Mouse (Mus musculus): ENCODE data around the gene Gstcd. TPM values are rescaled to one million over a fixed set of nuclear protein-coding genes. Genes with fewer than 3 reads are reported as not detected.

Gstcd gene
- polyA plus RNA-seq, 1 experiment from 2014 or later, result 3.4 TPM

- no peak overlapping the region for H3K27ac ChIP-seq (replicated peaks)
- ATAC-seq (ENCODE audit: extremely low read depth, insufficient number of reproducible peaks, low FRiP score, low TSS enrichment), result no peak
These were observed 151.4 kb downstream of the Gstcd start for GRCm38 (mm10) chr3:132940181-132940990.

GRCm38 (mm10) chr3:132939006-132939405, 152.8 kb downstream of the Gstcd start:
- H3K27me3 ChIP-seq (replicated peaks), result no peaks in the 10 kb centered on the region
- H3K9ac ChIP-seq, result no peak overlapping the region
- no peaks in the 10 kb centered on the region for H3K9me3 ChIP-seq
- 81% methylated on average over 8 of the region's 8 CpGs for WGBS
- no peak overlapping the region for H3K27ac ChIP-seq (replicated peaks)
- 0 out of 2 replicates have a peak, but pooled peaks cover 6% of the 10 kb centered on the region for H3K4me1 ChIP-seq
- no peak overlapping the region for H3K4me2 ChIP-seq
- H3K36me3 ChIP-seq, result no peaks in the 10 kb centered on the region
- ATAC-seq (ENCODE audit: extremely low read depth, insufficient number of reproducible peaks, low FRiP score, low TSS enrichment), result no peak
- no peak overlapping the region for H3K4me3 ChIP-seq

More at GRCm38 (mm10) chr3:132940181-132940990, 151.4 kb downstream of the Gstcd start:
- Histone ChIP-seq H3K36me3 (no peaks in the 10 kb centered on the region), H3K4me3 (no peak overlapping the region), H3K4me2 (no peak overlapping the region), H3K27me3 (replicated peaks) (no peaks in the 10 kb centered on the region), H3K4me1 (peaks cover 19% of the 10 kb centered on the region), H3K9ac (no peak overlapping the region), H3K9me3 (no peaks in the 10 kb centered on the region)
- 71% methylated on average over 10 of the region's 10 CpGs for WGBS

DNA sequence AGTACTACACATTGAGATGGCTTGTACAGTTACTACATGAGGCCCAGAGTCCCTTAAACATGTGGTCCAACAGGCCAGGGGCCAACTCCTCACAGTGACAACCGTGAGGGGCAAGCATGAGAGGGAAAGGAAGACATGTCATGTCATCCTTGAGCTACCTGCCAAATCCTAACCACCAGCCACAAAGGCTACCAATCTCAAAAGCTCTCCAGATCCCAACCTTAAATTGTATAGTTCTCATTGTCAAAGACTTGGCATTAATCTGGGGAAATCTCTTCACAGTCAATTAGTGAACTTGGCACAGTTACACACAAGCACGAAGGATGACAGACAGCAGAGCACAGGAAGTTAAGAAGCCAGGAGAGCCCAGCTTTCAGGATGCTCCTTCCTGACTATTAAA, 157.2 kb downstream of the Gstcd start:
- Histone ChIP-seq H3K9ac (no peak overlapping the region), H3K4me1 (0 out of 2 replicates have a peak, but pooled peaks cover 4% of the 10 kb centered on the region), H3K27ac (replicated peaks) (no peak overlapping the region), H3K9me3 (no peaks in the 10 kb centered on the region), H3K4me2 (no peak overlapping the region), H3K27me3 (replicated peaks) (no peaks in the 10 kb centered on the region), H3K4me3 (no peak overlapping the region), H3K36me3 (no peaks in the 10 kb centered on the region)
- no peak for ATAC-seq (ENCODE audit: extremely low read depth, insufficient number of reproducible peaks, low FRiP score, low TSS enrichment)
- 39% methylated on average over 2 of the region's 2 CpGs for WGBS

Other genes starting within 250 kb of the Gstcd start
- 21.8 and 25.6 TPM in 2 replicates for gene Npnt, start 141.7 kb downstream of the Gstcd start, polyA plus RNA-seq (2015; fragmentation: Nextera tagmentation; extraction: Ambion mirVana)
- gene Ints12, start 193 bp downstream of the Gstcd start, polyA plus RNA-seq (2015; fragmentation: Nextera tagmentation; extraction: Ambion mirVana), result 12.0 and 12.9 TPM in 2 replicates
- not detected in 2 replicates for gene Arhgef38, start 142.9 kb upstream of the Gstcd start, polyA plus RNA-seq (2015; fragmentation: Nextera tagmentation; extraction: Ambion mirVana)
- 110 and 122 TPM in 2 replicates for gene Ppa2, start 218.1 kb upstream of the Gstcd start, polyA plus RNA-seq (2015; fragmentation: Nextera tagmentation; extraction: Ambion mirVana)